Mouse (Mus musculus) heart, postnatal 14 days (tissue): ENCODE data around the gene Cxadr. TPM values are rescaled to one million over a fixed set of nuclear protein-coding genes. Genes with fewer than 3 reads are reported as not detected.

ENCODE experiments used
- DNase-seq, 2 experiments: peaks; one replicate each; pipeline ENCODE4 v3.0.0; 2021 to 2022
- intact Hi-C: fragments of 180-260 bp; cut with DNase I; formaldehyde crosslinking; loops from one replicate; pipeline ENCODE4 v1.15.1; 2025
- total RNA-seq, 2 experiments: library from RNA; stranded (reverse); gene quantifications; 2 replicates each; pipeline ENCODE4 v1.2.3; 2021

Gene Cxadr
- total RNA-seq, 2 experiments from 2014 or later: 47.7 to 50.7 TPM

DNA sequence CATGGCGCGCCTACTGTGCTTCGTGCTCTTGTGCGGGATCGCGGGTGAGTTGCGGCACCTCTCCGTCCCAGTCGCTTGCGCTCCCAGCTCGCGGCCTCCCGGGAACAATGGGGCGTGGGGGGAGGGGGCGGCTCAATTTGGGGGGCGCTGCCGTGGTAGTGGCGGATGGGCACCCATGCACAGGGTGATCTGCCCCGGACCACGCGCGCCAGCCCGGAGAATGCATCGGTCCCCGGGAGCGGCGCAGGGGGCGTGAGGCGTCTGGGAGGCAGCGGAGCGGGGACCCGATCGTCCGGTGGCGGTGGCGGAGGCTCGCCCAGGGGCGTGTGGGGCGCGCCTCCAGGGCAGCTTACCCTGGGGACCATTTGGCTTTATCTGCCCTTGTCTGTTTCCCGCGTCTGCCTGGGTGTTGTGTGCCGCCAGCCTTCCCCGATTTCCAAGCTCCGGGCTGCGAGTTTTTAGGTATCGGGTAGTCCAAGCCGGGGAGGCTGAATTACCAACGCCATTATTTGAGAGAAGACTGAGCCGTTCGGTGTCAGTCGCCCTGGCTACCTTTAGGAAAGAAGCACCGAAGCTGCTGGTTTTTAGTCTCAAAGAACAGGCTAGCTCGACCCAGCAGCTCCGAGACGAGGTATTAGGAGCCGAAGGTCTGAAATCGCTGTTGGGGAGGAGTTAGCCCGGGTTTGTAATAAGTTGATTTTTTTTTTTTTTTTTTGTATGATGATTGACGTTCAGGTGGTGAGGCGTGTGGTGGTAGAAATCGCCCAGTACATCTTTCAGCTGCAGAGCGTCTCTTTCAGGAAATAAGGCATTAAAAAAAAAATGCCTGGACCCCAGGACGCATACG is 765 bp downstream of the Cxadr start:
- peak; percentile 38 to 41 for DNase-seq
- intact Hi-C loops: loop anchor here (5.0 kb wide), 1 partner anchor 35 kb away; no protein-coding TSS in a partner anchor

DNA sequence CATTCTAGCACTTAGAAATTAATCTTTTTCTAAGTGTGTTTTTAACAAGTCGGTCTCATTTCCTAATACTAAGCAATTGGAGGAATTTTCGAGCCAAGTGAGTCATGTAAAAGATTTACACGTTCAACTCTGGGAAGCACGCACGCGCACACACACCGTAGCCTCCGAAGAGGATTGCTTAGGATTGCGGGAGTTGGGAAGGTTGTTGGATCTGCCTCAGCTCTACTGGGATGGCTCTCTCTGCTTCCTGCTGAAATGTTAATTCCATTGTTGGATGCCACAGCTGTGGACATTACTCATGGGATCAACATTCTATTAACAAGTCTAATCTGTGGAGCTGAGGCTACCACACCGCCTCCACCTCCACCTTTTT is 1.4 kb downstream of the Cxadr start:
- DNase-seq: peak in 1 of 2 experiments; percentile 27
- intact Hi-C loops: loop anchor here (5.0 kb wide), 1 partner anchor 35 kb away; no protein-coding TSS in a partner anchor

DNA sequence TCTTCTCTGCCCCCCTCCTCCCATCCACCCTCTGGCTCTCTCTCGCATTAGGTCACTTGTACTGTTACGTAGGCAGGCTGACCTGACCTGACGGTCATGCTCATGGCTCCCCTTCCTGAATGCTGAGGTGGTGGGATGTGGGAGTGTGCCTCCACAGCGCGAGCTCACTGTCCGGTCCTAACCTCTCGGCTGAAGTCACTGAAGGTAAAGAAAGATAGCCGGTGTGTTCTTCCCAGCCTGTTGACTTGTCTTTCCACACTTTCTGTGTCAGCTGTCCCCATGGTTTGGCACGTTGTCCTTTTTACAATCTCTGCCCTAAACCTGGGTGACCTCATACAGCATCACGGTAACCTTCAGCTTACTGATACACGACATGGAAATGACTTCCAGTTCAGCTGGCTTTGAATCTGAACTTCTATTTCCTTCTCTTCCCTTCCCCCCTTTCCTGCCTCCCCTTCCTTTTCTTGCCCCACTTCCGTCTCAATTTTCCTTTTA is 4.4 kb downstream of the Cxadr start:
- DNase-seq: no peak
- intact Hi-C loops: no loop called here

- no peak for DNase-seq
- intact Hi-C loops: no loop called here
These were observed 5.3 kb downstream of the Cxadr start for GRCm38 (mm10) chr16:78306606-78307005.

DNA sequence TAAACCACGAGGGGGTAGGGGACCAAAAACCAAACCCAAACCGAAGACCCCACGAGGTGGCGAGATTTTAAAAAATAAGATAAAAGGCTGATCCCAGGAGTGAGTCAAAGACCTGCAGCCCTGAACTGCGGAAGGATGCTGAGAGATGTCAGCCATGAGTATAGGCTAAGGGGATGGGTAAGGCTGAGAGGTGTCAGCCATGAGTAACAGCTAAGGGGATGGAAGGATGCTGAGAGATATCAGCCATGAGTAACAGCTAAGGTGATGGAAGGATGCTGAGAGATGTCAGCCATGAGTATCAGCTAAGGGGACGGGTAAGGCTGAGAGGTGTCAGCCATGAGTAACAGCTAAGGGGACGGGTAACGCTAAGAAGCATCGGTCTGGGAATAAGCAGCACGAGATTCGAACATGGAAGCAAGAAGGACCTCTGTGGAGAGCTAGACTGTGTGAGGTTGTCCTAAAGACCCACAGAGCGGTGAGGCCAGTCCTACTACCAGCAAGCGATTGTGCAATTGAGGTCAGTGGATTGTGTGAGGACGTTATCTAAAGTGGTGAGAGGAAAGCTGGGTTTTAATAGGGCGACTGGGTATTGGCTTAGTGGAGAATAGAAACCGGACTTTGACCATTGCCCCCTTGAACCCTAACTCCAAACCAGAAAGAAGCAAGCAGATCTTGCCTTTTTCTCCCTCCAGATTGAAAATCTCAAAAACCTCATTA is 6.3 kb downstream of the Cxadr start:
- no peak for DNase-seq
- intact Hi-C loops: no loop called here

- intact Hi-C loops: no loop called here
- no peak for DNase-seq
These were observed 8.0 kb downstream of the Cxadr start for GRCm38 (mm10) chr16:78309258-78309657.

GRCm38 (mm10) chr16:78313135-78313887 is 12.0 kb downstream of the Cxadr start:
- intact Hi-C loops: no loop called here
- DNase-seq: no peak

DNA sequence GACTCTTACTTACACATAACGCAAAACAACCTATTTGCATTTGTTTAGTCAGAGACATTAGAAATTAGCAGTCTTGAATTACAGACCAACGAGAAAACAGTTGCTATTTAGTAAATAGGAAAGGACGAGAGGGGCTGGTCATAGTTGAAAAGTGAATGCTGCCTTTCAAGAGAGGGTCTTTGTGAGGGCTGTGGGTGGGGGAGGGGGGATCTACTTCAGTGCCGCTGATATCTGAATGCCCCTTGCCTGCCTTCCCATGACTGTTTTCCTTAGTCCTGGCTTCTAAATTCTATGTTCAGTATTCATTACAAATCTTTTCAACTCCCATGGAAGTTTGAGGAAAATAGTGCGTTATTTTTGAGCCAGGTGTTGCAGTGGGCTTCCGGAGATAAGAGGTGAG is 12.7 kb downstream of the Cxadr start:
- no peak for DNase-seq
- intact Hi-C loops: no loop called here

- peak; percentile 50 to 76 for DNase-seq
- intact Hi-C loops: loop anchor here (1.0 to 5.0 kb wide), 2 partner anchors 100 to 120 kb away; no protein-coding TSS in a partner anchor
These were observed 15.6 kb downstream of the Cxadr start for GRCm38 (mm10) chr16:78316849-78317248.

- intact Hi-C loops: loop anchor here (1.0 to 5.0 kb wide), 2 partner anchors 101 to 121 kb away; no protein-coding TSS in a partner anchor
- DNase-seq: peak in 1 of 2 experiments; percentile 24
These were observed 16.7 kb downstream of the Cxadr start for GRCm38 (mm10) chr16:78317960-78318359.

GRCm38 (mm10) chr16:78319711-78320110 is 18.4 kb downstream of the Cxadr start:
- no peak for DNase-seq
- intact Hi-C loops: loop anchor here (5.0 kb wide), 1 partner anchor 102 kb away; no protein-coding TSS in a partner anchor

DNA sequence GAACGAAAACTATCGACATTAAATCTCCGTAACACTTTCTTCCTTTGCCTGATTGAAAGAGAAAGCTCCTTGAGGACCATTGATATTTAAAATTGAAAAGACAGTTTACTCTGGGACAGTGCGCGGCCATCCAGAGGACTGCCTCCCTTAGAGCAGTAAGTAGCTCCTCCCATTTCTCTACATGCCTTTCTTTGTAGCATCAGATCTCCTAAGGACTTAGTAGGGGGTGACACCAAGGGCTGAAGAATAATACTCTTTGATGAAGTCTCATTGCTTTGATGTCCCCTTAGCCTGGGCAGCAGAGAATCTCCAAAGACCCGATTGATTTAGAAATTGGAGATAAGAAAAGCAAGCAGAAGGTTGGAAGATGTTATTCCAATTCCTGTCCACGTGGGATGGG is 20.3 kb downstream of the Cxadr start:
- no peak for DNase-seq
- intact Hi-C loops: no loop called here

DNA sequence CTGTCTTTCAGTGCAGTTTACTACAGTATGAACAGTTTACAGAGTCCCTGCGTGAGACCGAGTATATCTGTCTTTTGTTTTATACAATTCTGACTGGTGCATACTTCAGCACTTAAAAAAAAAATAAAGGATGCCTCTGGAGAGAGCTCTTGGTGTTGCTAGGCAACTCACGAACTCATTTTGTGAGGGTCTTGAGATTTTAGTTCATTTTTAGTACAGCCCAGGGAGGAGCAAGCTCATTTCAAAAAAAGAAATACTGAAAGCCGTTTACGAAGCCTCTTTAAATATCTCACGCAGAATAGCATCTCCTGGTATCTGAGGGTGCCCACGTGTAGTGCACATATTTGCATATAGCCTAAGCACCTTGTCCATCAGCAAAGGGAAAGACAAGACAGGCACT is 20.9 kb downstream of the Cxadr start:
- intact Hi-C loops: no loop called here
- no peak for DNase-seq

GRCm38 (mm10) chr16:78325972-78326848 is 24.9 kb downstream of the Cxadr start:
- DNase-seq: no peak
- intact Hi-C loops: no loop called here

GRCm38 (mm10) chr16:78327562-78327961 is 26.3 kb downstream of the Cxadr start:
- intact Hi-C loops: no loop called here
- DNase-seq: no peak

GRCm38 (mm10) chr16:78327999-78328398 is 26.7 kb downstream of the Cxadr start:
- DNase-seq: no peak
- intact Hi-C loops: no loop called here

DNA sequence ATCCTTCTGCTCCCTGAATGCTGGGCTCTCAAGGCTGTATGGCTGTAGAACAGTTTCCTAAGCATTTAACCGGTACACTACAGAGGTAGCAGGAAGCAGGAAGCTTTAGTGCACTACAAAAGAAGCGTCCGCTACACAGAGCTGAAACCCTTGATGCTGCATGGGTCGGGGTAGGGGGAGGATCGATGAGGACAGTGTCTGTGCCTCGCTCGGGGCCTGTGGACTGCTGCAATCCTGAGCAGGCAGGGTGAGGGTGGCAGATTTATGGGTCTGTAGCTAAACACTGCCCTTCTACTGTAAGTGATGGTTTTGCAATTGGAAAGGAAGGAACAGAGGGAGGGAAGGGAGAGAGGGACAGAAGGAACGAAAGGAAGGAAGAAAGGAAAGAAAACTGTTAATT is 35.9 kb downstream of the Cxadr start:
- intact Hi-C loops: no loop called here
- no peak for DNase-seq

- DNase-seq: no peak
- intact Hi-C loops: no loop called here
These were observed 40.1 kb downstream of the Cxadr start for GRCm38 (mm10) chr16:78341356-78341755.

GRCm38 (mm10) chr16:78342767-78343166 is 41.5 kb downstream of the Cxadr start:
- DNase-seq: no peak
- intact Hi-C loops: no loop called here

DNA sequence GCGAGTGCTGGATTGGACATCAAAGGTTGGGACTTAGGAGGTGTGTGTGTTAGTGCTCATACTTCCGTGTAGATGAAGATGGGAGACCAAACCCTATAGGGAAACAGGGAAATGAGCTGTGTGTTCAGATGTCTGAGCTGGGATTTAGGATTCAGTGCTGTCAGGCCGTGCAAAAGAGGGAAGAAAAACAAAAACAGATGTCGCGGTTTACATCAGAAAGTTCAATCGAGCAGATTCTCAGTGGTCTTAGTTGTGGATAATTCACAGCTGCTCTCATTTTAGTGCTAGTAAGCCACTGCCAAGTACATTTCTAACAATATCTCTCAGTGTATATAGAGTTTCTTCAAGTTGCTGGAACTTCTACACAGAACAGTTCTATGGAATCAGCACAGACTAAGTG is 42.5 kb downstream of the Cxadr start:
- intact Hi-C loops: no loop called here

More for the DNA sequence above, 42.5 kb downstream of the Cxadr start:
- no peak for DNase-seq
